Mouse (Mus musculus): ENCODE data around the gene Iqsec1.

Iqsec1 gene

GRCm38 (mm10) chr6:90653736-90654135 is 334.7 kb downstream of the Iqsec1 start:
- peak; percentile 72 to 83 for DNase-seq

GRCm38 (mm10) chr6:90650634-90651033 is 337.9 kb downstream of the Iqsec1 start:
- DNase-seq = no peak

GRCm38 (mm10) chr6:90649279-90649678 is 339.2 kb downstream of the Iqsec1 start:
- no peak for DNase-seq

GRCm38 (mm10) chr6:90648391-90648790 is 340.1 kb downstream of the Iqsec1 start:
- no peak for DNase-seq

GRCm38 (mm10) chr6:90644965-90645364 is 343.5 kb downstream of the Iqsec1 start:
- DNase-seq = no peak

- DNase-seq = no peak
Measured at GRCm38 (mm10) chr6:90643057-90643456, 345.4 kb downstream of the Iqsec1 start.

- no peak for DNase-seq
Measured at GRCm38 (mm10) chr6:90635611-90636010, 352.9 kb downstream of the Iqsec1 start.

GRCm38 (mm10) chr6:90635081-90635480 is 353.4 kb downstream of the Iqsec1 start:
- no peak for DNase-seq

GRCm38 (mm10) chr6:90632526-90632925 is 356.0 kb downstream of the Iqsec1 start:
- peak in 1 of 2 experiments; percentile 21 for DNase-seq

- no peak for DNase-seq
Measured at GRCm38 (mm10) chr6:90630427-90630826, 358.1 kb downstream of the Iqsec1 start.

- no peak for DNase-seq
Measured at GRCm38 (mm10) chr6:90629506-90629905, 359.0 kb downstream of the Iqsec1 start.

GRCm38 (mm10) chr6:90627556-90627955 is 360.9 kb downstream of the Iqsec1 start:
- DNase-seq = no peak

GRCm38 (mm10) chr6:90625207-90625994 is 363.1 kb downstream of the Iqsec1 start:
- DNase-seq = no peak

GRCm38 (mm10) chr6:90624733-90625132 is 363.8 kb downstream of the Iqsec1 start:
- DNase-seq = no peak

- peak in 1 of 2 experiments; percentile 37 for DNase-seq
Measured at GRCm38 (mm10) chr6:90624184-90624583, 364.3 kb downstream of the Iqsec1 start.

GRCm38 (mm10) chr6:90623456-90623836 is 365.0 kb downstream of the Iqsec1 start:
- no peak for DNase-seq

- DNase-seq = no peak
Measured at GRCm38 (mm10) chr6:90622758-90623455, 365.6 kb downstream of the Iqsec1 start.

GRCm38 (mm10) chr6:90621584-90621890 is 366.9 kb downstream of the Iqsec1 start:
- no peak for DNase-seq

GRCm38 (mm10) chr6:90620791-90621583 is 367.5 kb downstream of the Iqsec1 start:
- peak; percentile 28 to 55 for DNase-seq

GRCm38 (mm10) chr6:90619936-90620335 is 368.5 kb downstream of the Iqsec1 start:
- DNase-seq = no peak

- peak; percentile 56 to 70 for DNase-seq
Measured at GRCm38 (mm10) chr6:90618821-90619636, 369.5 kb downstream of the Iqsec1 start.

GRCm38 (mm10) chr6:90618274-90618673 is 370.2 kb downstream of the Iqsec1 start:
- no peak for DNase-seq

GRCm38 (mm10) chr6:90616481-90616880 is 372.0 kb downstream of the Iqsec1 start:
- no peak for DNase-seq
